Mouse (Mus musculus) heart, adult 2 months (tissue): ENCODE results near the gene Camk2b. TPM values are rescaled to one million over a fixed set of nuclear protein-coding genes. Genes with fewer than 3 reads are reported as not detected.
"Not testable (repeated sequence)": the region's sequence is repeated elsewhere in the genome, so short reads cannot be mapped to it uniquely, and the experiment has no call there.

ENCODE experiments used
- DNase-seq, 2 experiments: peaks; one replicate each; pipeline ENCODE4 v3.0.0; 2021
- H3K27ac ChIP-seq: fragments of 200-600 bp; 2 replicates; pipeline ENCODE4 v1.8.1; 2022
- H3K27me3 ChIP-seq: fragments of 200-500 bp; 2 replicates; pipeline ENCODE4 v1.6.1; 2012; ENCODE audit warnings: mild to moderate bottlenecking, low read length, inconsistent platforms, mixed read lengths; ENCODE audit not compliant: control insufficient read depth, insufficient read depth
- H3K36me3 ChIP-seq: fragments of 200-500 bp; 2 replicates; pipeline ENCODE4 v1.6.1; 2012; ENCODE audit warnings: low read length, inconsistent platforms; ENCODE audit not compliant: control insufficient read depth, insufficient read depth
- H3K4me1 ChIP-seq: fragments of 200-500 bp; 2 replicates; pipeline ENCODE4 v1.6.1; 2011; ENCODE audit warnings: low read length; ENCODE audit not compliant: control insufficient read depth, insufficient read depth
- H3K4me3 ChIP-seq: fragments of 200-600 bp; 2 replicates; pipeline ENCODE4 v1.8.1; 2022
- H3K79me2 ChIP-seq: fragments of 200-500 bp; replicated peaks from 2 replicates; pipeline ENCODE4 v1.6.1; 2012; ENCODE audit warnings: mild to moderate bottlenecking, inconsistent platforms, low read length, moderate library complexity, mixed read lengths; ENCODE audit not compliant: control insufficient read depth, insufficient read depth
- H3K9ac ChIP-seq: fragments of 200-500 bp; 2 replicates; pipeline ENCODE4 v1.6.1; 2012; ENCODE audit warnings: low read depth, mild to moderate bottlenecking, control low read depth, inconsistent platforms, low read length, mixed read lengths
- CTCF ChIP-seq: fragments of 200-600 bp; IDR thresholded peaks from 2 replicates; pipeline ENCODE4 v1.8.1; 2022; ENCODE audit warnings: antibody characterized with exemption, mild to moderate bottlenecking, moderate library complexity
- EP300 ChIP-seq: fragments of 200-500 bp; IDR thresholded peaks from 2 replicates; pipeline ENCODE4 v1.6.1; 2011; ENCODE audit warnings: low read depth, low read length, control low read depth; ENCODE audit not compliant: insufficient read depth
- POLR2A ChIP-seq: fragments of 200-500 bp; IDR thresholded peaks from 2 replicates; pipeline ENCODE4 v1.6.1; 2011; ENCODE audit warnings: mild to moderate bottlenecking, low read depth, low read length, control low read depth; ENCODE audit not compliant: insufficient read depth
- whole genome bisulfite sequencing: fragments of 180-500 bp; shearing (Covaris S2); methylation state at CpG from one replicate; pipeline ENCODE4 v1.1.7; 2018; 5-methylcytosine and 5-hydroxymethylcytosine counted together
- intact Hi-C: fragments of 180-260 bp; cut with DNase I; formaldehyde crosslinking; loops from one replicate; pipeline ENCODE4 v1.15.1; 2025
- polyA plus RNA-seq: library from polyadenylated mRNA; depleted of rRNA; stranded (reverse); fragments of >200 nt; gene quantifications from 2 replicates; pipeline ENCODE4 v1.2.3, GENCODE M21; 2012
- total RNA-seq, 2 experiments: library from RNA; stranded (reverse); gene quantifications; 2 replicates each; pipeline ENCODE4 v1.2.3; 2021

Gene Camk2b
- total and polyA plus RNA-seq, 3 experiments, result 4.8 to 12.9 (median 5.2) TPM

DNA sequence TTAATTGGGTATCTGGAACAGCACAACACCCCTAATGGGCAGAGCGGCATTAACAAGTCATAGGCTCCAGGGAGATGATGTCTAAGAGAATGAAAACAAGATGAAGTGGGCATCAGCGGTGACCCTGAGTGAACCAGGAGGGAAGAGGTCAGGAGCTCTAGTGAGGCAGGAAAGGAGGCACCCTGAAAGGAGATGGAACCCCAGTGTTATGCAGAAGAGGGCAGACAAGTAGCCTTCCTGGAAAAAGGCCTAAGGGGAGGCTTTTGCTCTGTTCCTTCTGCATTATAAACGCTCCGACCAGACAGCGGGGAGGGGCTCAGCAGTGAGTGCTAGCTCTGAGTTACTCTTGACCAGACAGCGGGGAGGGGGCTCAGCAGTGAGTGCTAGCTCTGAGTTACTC lies 123.2 kb downstream of the Camk2b start:
- no peaks in the 10 kb centered on the region for H3K27me3 ChIP-seq
- WGBS, result 79% methylated on average over 6 of the region's 6 CpGs

DNA sequence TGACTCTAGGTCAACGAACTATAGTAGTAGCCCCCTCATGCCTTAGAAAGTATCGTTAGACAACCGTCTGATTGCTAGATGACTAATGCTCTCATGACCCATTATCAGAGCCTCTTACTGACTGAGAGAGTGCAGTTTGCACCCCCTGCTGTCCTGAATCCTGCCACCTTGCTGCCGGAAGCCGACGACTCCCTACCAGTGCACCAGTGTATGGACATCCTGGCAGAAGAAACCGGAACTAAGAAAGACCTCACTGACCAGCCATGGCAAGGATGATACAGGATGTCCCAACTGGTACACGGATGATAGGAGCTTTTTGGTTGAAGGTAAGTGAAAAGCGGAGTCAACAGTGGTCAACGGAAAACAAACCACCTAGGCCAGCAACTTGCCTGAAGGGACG lies 131.6 kb downstream of the Camk2b start:
- 92% methylated on average over 11 of the region's 11 CpGs for WGBS
- intact Hi-C loops, H3K4me3 ChIP-seq, H3K36me3 ChIP-seq, H3K4me1 ChIP-seq, H3K9ac ChIP-seq, H3K27me3 ChIP-seq, DNase-seq, H3K79me2 ChIP-seq, H3K27ac ChIP-seq: not testable (repeated sequence)

More for the DNA sequence above, 123.2 kb downstream of the Camk2b start:
- TF ChIP-seq POLR2A (no peak), CTCF (no peak), EP300 (no peak)
- no peak overlapping the region for H3K27ac ChIP-seq
- no peaks in the 10 kb centered on the region for H3K79me2 ChIP-seq
- H3K4me3 ChIP-seq, result no peak overlapping the region
- no peaks in the 10 kb centered on the region for H3K36me3 ChIP-seq
- H3K4me1 ChIP-seq, result no peaks in the 10 kb centered on the region; the same call in 1 of the 2 replicates
- no peak for DNase-seq
- intact Hi-C loops, result no loop called here
- no peak overlapping the region for H3K9ac ChIP-seq

DNA sequence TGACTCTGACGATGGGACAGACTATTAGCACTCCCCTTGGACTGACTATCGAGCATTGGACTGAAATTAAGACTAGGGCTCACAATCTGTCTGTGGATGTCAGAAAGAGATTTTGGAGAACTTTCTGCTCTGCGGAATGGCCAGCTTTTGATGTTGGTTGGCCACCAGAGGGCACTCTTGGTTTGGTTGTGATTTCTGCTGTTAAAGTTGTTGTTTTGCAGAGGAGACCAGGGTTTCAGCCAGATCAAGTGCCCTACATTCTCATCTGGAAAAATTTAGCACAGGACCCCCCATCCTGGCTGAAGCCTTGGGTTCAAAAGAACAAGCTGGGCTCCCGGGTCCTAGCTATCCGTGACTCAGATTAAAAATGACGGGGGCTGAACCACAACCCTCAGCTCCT lies 134.2 kb downstream of the Camk2b start:
- H3K36me3 ChIP-seq, H3K9ac ChIP-seq, intact Hi-C loops, H3K27ac ChIP-seq, DNase-seq, H3K4me1 ChIP-seq, H3K27me3 ChIP-seq, H3K4me3 ChIP-seq, H3K79me2 ChIP-seq: not testable (repeated sequence)
- 91% methylated on average over 6 of the region's 6 CpGs for WGBS
- 0 out of 2 replicates have a peak, but pooled peaks have one; percentile 19 for TF ChIP-seq CTCF

DNA sequence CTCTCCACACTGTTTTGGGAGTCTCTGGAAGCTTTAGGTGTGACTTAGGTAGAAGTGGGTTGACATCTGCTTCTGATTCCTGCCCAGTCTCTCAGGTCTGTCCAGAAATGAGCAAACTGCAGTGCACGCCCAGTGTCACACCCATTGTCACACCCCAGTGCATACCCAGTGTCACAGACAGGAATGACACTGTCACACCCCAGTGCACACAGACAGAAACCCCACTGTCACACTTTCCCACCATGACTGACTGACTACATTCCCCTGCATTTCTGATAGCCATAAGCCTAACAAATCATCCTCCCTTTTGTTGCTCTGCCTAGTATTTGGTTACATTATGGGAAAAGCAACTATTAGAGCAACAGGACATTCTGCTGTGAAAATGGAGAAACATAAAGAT lies 135.6 kb downstream of the Camk2b start:
- Histone ChIP-seq H3K79me2 (no peaks in the 10 kb centered on the region), H3K9ac (no peak overlapping the region), H3K4me3 (no peak overlapping the region), H3K36me3 (no peaks in the 10 kb centered on the region), H3K4me1 (no peaks in the 10 kb centered on the region), H3K27me3 (no peaks in the 10 kb centered on the region), H3K27ac (no peak overlapping the region)
- intact Hi-C loops, result no loop called here
- TF ChIP-seq CTCF (no peak), EP300 (no peak), POLR2A (no peak)
- whole genome bisulfite sequencing, result 80% methylated on average over 1 of the region's 1 CpGs
- DNase-seq, result no peak

DNA sequence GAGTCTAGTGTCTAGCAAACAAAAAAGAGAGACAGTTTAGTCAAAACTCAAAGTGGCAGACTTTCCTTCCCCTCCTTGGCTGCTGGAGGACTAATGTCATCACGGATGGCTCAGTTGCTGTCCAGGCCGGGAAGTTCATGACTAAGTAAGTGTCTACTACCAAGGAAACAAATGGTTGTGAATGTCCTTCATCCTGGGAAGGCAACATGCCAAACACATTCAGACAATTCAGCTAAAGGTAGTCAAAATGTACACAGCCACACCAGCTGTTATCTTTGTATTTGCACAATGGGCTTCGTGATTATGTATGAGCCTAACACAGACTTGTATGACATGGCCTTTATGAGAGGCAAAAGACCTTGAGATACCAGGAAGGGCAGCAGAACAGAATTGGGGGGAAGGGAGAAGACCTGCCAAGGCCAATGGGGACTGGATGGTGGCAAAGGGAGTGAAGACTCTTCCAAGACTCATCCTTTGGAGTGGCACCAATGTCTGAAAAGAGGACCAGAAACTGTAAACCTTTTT lies 139.4 kb downstream of the Camk2b start:
- Histone ChIP-seq H3K4me1 (no peaks in the 10 kb centered on the region), H3K79me2 (no peaks in the 10 kb centered on the region), H3K27ac (no peak overlapping the region), H3K27me3 (no peaks in the 10 kb centered on the region), H3K4me3 (no peak overlapping the region), H3K36me3 (no peaks in the 10 kb centered on the region), H3K9ac (no peak overlapping the region)
- intact Hi-C loops, result no loop called here
- 79% methylated on average over 3 of the region's 3 CpGs for WGBS
- no peak for DNase-seq
- TF ChIP-seq CTCF, result no peak
- TF ChIP-seq POLR2A, result no peak

DNA sequence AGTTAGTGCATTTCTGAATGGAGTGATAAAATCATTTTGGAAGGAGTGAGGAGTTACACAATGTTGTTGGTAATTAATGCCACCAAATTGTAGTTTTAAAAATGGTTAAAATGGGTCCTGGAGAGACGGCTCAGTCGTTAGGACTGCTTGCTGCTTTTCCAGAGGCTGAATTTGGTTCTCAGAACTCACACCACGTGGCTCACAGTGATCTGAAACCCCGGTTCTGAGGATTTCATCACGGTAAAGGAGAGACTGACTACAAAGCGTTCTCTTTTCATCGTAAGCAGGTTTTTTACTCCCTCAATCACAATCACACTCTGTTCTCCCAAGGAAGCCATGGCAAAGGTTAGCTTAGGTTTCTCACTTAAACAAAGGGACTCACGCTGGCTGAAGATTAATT lies 141.5 kb downstream of the Camk2b start:
- H3K4me3 ChIP-seq, result no peak overlapping the region
- H3K9ac ChIP-seq, result no peak overlapping the region
- H3K4me1 ChIP-seq, result no peaks in the 10 kb centered on the region
- intact Hi-C loops, result no loop called here
- no peak overlapping the region for H3K27ac ChIP-seq
- H3K79me2 ChIP-seq, result no peaks in the 10 kb centered on the region
- H3K27me3 ChIP-seq, result no peaks in the 10 kb centered on the region
- TF ChIP-seq POLR2A, result no peak
- TF ChIP-seq EP300, result no peak
- no peak for TF ChIP-seq CTCF
- H3K36me3 ChIP-seq, result no peaks in the 10 kb centered on the region
- WGBS, result 71% methylated on average over 8 of the region's 8 CpGs
- DNase-seq, result no peak
